Mouse (Mus musculus) midbrain, embryonic 12.5 days (tissue): ENCODE data around the gene Gm49486. TPM values are rescaled to one million over a fixed set of nuclear protein-coding genes. Genes with fewer than 3 reads are reported as not detected.

Experiments used
- ATAC-seq: fragments of 200-750 bp; cut with Nextera tagmentation; 2 replicates; pipeline ENCODE4 v1.8.0; 2017; ENCODE audit warnings: low read depth, moderate TSS enrichment, moderate library complexity; ENCODE audit not compliant: low FRiP score
- H3K27ac ChIP-seq: fragments of 300-500 bp; sonication (generic); replicated peaks from 2 replicates; pipeline ENCODE4 v1.5.1; 2016; ENCODE audit warnings: mild to moderate bottlenecking
- H3K27me3 ChIP-seq: fragments of 300-500 bp; sonication (generic); 2 replicates; pipeline ENCODE4 v1.6.1; 2016; ENCODE audit warnings: mild to moderate bottlenecking
- H3K36me3 ChIP-seq: fragments of 300-500 bp; sonication (generic); 2 replicates; pipeline ENCODE4 v1.6.1; 2016
- H3K4me1 ChIP-seq: fragments of 300-500 bp; sonication (generic); 2 replicates; pipeline ENCODE4 v1.6.1; 2016
- H3K4me2 ChIP-seq: fragments of 300-500 bp; sonication (generic); replicated peaks from 2 replicates; pipeline ENCODE4 v1.6.1; 2016; ENCODE audit warnings: mild to moderate bottlenecking, moderate library complexity
- H3K4me3 ChIP-seq: fragments of 300-500 bp; sonication (generic); 2 replicates; pipeline ENCODE4 v1.5.1; 2016; ENCODE audit warnings: mild to moderate bottlenecking
- H3K9ac ChIP-seq: fragments of 300-500 bp; sonication (generic); replicated peaks from 2 replicates; pipeline ENCODE4 v1.6.1; 2016; ENCODE audit warnings: mild to moderate bottlenecking, moderate library complexity
- H3K9me3 ChIP-seq: fragments of 300-500 bp; sonication (generic); 2 replicates; pipeline ENCODE4 v1.6.1; 2016; ENCODE audit warnings: mild to moderate bottlenecking
- WGBS: fragments of 180-500 bp; shearing (Covaris S2); methylation state at CpG from one replicate; pipeline ENCODE4 v1.1.7; 2016; 5-methylcytosine and 5-hydroxymethylcytosine counted together
- polyA plus RNA-seq: library from polyadenylated mRNA; unstranded; fragments of >200 nt; fragmentation: Nextera tagmentation; extraction: Ambion mirVana; gene quantifications from 2 replicates; pipeline ENCODE4 v1.2.1, GENCODE M21; 2016

Gm49486 gene
- polyA plus RNA-seq, 1 experiment from 2014 or later = 0.80 TPM

- Histone ChIP-seq H3K27ac (no peak overlapping the region), H3K4me3 (no peak overlapping the region), H3K9ac (no peak overlapping the region), H3K4me2 (no peak overlapping the region), H3K9me3 (no peaks in the 10 kb centered on the region), H3K36me3 (peaks cover 76% of the 10 kb centered on the region), H3K4me1 (no peaks in the 10 kb centered on the region), H3K27me3 (no peaks in the 10 kb centered on the region)
- 72% methylated on average over 6 of the region's 6 CpGs for WGBS
- no peak for ATAC-seq
Measured at GRCm38 (mm10) chr15:79238036-79238435, 8.8 kb downstream of the Gm49486 start.

GRCm38 (mm10) chr15:79242574-79243233 lies 13.5 kb downstream of the Gm49486 start:
- Histone ChIP-seq H3K27me3 (no peaks in the 10 kb centered on the region), H3K4me3 (no peak overlapping the region), H3K36me3 (peaks cover 65% of the 10 kb centered on the region), H3K4me1 (peaks cover 4% of the 10 kb centered on the region; the same call in 1 of the 2 replicates), H3K9ac (no peak overlapping the region), H3K27ac (no peak overlapping the region), H3K9me3 (no peaks in the 10 kb centered on the region), H3K4me2 (no peak overlapping the region)
- WGBS = 76% methylated on average over 13 of the region's 13 CpGs
- peak; percentile 48 for ATAC-seq

- H3K4me1 ChIP-seq = peaks cover 4% of the 10 kb centered on the region; the same call in 1 of the 2 replicates
- WGBS = 24% methylated on average over 10 of the region's 10 CpGs
- no peak overlapping the region for H3K4me3 ChIP-seq
- no peaks in the 10 kb centered on the region for H3K27me3 ChIP-seq
- H3K4me2 ChIP-seq = no peak overlapping the region
- ATAC-seq = peak; percentile 97
- H3K9ac ChIP-seq = no peak overlapping the region
- H3K27ac ChIP-seq = no peak overlapping the region
- no peaks in the 10 kb centered on the region for H3K9me3 ChIP-seq
- H3K36me3 ChIP-seq = peaks cover 65% of the 10 kb centered on the region
Measured at GRCm38 (mm10) chr15:79243234-79244042, 14.2 kb downstream of the Gm49486 start.

- Histone ChIP-seq H3K4me3 (no peak overlapping the region), H3K9me3 (no peaks in the 10 kb centered on the region), H3K4me1 (peaks cover 4% of the 10 kb centered on the region; the same call in 1 of the 2 replicates), H3K27ac (no peak overlapping the region), H3K9ac (no peak overlapping the region), H3K36me3 (peaks cover 65% of the 10 kb centered on the region), H3K27me3 (no peaks in the 10 kb centered on the region), H3K4me2 (no peak overlapping the region)
- WGBS = 72% methylated on average over 7 of the region's 7 CpGs
- ATAC-seq = no peak
Measured at GRCm38 (mm10) chr15:79244071-79244893, 15.1 kb downstream of the Gm49486 start.

GRCm38 (mm10) chr15:79245321-79245720 lies 16.1 kb downstream of the Gm49486 start:
- H3K4me2 ChIP-seq = no peak overlapping the region
- ATAC-seq = no peak
- H3K4me1 ChIP-seq = peaks cover 4% of the 10 kb centered on the region; the same call in 1 of the 2 replicates

GRCm38 (mm10) chr15:79250236-79250635 lies 21.0 kb downstream of the Gm49486 start:
- no peak overlapping the region for H3K4me2 ChIP-seq
- no peak for ATAC-seq
- peaks cover 35% of the 10 kb centered on the region for H3K36me3 ChIP-seq
- H3K9ac ChIP-seq = no peak overlapping the region
- H3K27ac ChIP-seq = no peak overlapping the region
- H3K9me3 ChIP-seq = no peaks in the 10 kb centered on the region
- peaks cover 58% of the 10 kb centered on the region for H3K27me3 ChIP-seq
- H3K4me3 ChIP-seq = no peak overlapping the region
- 86% methylated on average over 2 of the region's 2 CpGs for WGBS
- H3K4me1 ChIP-seq = peaks cover 9% of the 10 kb centered on the region

More at GRCm38 (mm10) chr15:79245321-79245720, 16.1 kb downstream of the Gm49486 start:
- peaks cover 55% of the 10 kb centered on the region for H3K36me3 ChIP-seq
- H3K9ac ChIP-seq = no peak overlapping the region
- H3K27ac ChIP-seq = no peak overlapping the region
- no peaks in the 10 kb centered on the region for H3K9me3 ChIP-seq
- H3K27me3 ChIP-seq = peaks cover 9% of the 10 kb centered on the region
- no peak overlapping the region for H3K4me3 ChIP-seq
- 98% methylated on average over 3 of the region's 3 CpGs for WGBS

- Histone ChIP-seq H3K9ac (no peak overlapping the region), H3K4me3 (no peak overlapping the region), H3K27me3 (peaks cover 63% of the 10 kb centered on the region), H3K9me3 (no peaks in the 10 kb centered on the region), H3K4me2 (no peak overlapping the region), H3K36me3 (peaks cover 25% of the 10 kb centered on the region), H3K27ac (no peak overlapping the region), H3K4me1 (peaks cover 9% of the 10 kb centered on the region)
- no peak for ATAC-seq
- WGBS = 53% methylated on average over 7 of the region's 7 CpGs
Measured at GRCm38 (mm10) chr15:79251168-79251567, 22.0 kb downstream of the Gm49486 start.

GRCm38 (mm10) chr15:79251781-79252491 lies 22.7 kb downstream of the Gm49486 start:
- Histone ChIP-seq H3K9ac (peak overlapping the region; percentile 54), H3K36me3 (peaks cover 18% of the 10 kb centered on the region), H3K4me1 (peaks cover 9% of the 10 kb centered on the region), H3K27me3 (peaks cover 63% of the 10 kb centered on the region), H3K27ac (no peak overlapping the region), H3K4me2 (peak overlapping the region; percentile 60), H3K4me3 (peak overlapping the region; percentile 37), H3K9me3 (no peaks in the 10 kb centered on the region)
- peak; percentile 61 for ATAC-seq
- WGBS = 3% methylated on average over 61 of the region's 61 CpGs

GRCm38 (mm10) chr15:79252580-79252979 lies 23.4 kb downstream of the Gm49486 start:
- Histone ChIP-seq H3K4me2 (peak overlapping the region; percentile 60), H3K4me1 (peaks cover 9% of the 10 kb centered on the region), H3K36me3 (peaks cover 15% of the 10 kb centered on the region), H3K9me3 (no peaks in the 10 kb centered on the region), H3K4me3 (peak overlapping the region; percentile 37), H3K9ac (peak overlapping the region; percentile 54), H3K27me3 (peaks cover 63% of the 10 kb centered on the region), H3K27ac (no peak overlapping the region)
- no peak for ATAC-seq
- WGBS = 31% methylated on average over 24 of the region's 24 CpGs

- Histone ChIP-seq H3K4me1 (peaks cover 9% of the 10 kb centered on the region), H3K4me2 (no peak within 1 kb of the TSS), H3K27ac (no peak within 1 kb of the TSS), H3K27me3 (peaks cover 76% of the 10 kb centered on the region), H3K4me3 (no peak within 1 kb of the TSS), H3K9me3 (no peaks in the 10 kb centered on the region), H3K9ac (no peak within 1 kb of the TSS), H3K36me3 (no peaks in the 10 kb centered on the region)
- no peak for ATAC-seq
- WGBS = 21% methylated on average over 3 of the region's 3 CpGs
Measured at GRCm38 (mm10) chr15:79254661-79255060, 25.5 kb downstream of the Gm49486 start, which contains the start of gene Slc16a8. TSS of gene Slc16a8 (minus strand) at chr15:79254761.

- no peaks in the 10 kb centered on the region for H3K9me3 ChIP-seq
- H3K36me3 ChIP-seq = no peaks in the 10 kb centered on the region
- WGBS = 36% methylated on average over 17 of the region's 17 CpGs
- peaks cover 15% of the 10 kb centered on the region for H3K4me1 ChIP-seq
- H3K4me3 ChIP-seq = no peak overlapping the region
- H3K9ac ChIP-seq = no peak overlapping the region
- ATAC-seq = no peak
- no peak overlapping the region for H3K27ac ChIP-seq
- H3K4me2 ChIP-seq = no peak overlapping the region
- peaks cover 75% of the 10 kb centered on the region for H3K27me3 ChIP-seq
Measured at GRCm38 (mm10) chr15:79258521-79258920, 29.3 kb downstream of the Gm49486 start.
